Mouse (Mus musculus) liver (tissue): Measurements from ENCODE around the gene Mif4gd.
"Not testable (repeated sequence)": the region's sequence is repeated elsewhere in the genome, so short reads cannot be mapped to it uniquely, and the experiment has no call there.

Source experiments
- DNase-seq: peaks from one replicate; pipeline ENCODE4 v3.0.0-alpha.2; 2020; ENCODE audit warnings: mixed read lengths

Mif4gd gene

GRCm38 (mm10) chr11:115612410-115613137 lies at the start of gene Mif4gd:
Gene Mif4gd (minus strand): TSS chr11:115612969.
- DNase-seq = peak; percentile 96

DNA sequence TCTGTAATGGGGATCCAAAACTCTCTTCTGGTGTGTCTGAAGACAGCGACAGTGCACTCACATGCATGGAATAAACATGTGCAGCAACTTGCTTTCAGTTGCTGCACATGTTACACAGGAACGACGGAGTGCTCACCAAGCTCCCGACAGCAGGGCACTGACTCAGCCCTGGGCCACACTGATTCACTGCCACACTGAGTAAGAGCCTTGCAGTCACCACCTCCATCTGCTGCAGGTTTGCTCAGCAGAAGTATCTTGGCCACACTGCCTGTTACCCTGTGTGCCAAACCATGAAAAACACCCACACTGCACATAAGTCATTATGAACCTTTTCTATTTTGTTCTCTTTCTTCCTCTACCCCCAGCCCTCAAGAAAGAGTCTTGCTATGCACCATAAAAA lies 47.6 kb upstream of the Mif4gd start:
- no peak for DNase-seq

DNA sequence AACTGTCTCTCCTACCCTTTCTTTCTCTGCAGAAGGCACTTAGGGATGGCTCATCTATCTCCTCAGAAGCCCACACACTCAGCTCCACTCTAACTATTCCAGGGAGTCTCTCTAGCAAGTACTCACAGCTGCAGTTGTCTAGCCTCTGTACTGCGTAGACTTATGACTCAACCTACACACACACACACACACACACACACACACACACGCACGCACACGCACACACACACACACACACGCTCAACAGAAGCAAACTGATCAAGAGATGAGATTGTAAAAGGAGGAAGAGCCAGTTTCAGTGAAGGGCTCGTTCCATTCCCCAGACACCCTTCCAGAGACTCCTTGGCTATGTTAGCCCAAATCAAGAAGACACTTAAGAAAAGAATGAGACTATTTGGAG lies 45.8 kb upstream of the Mif4gd start:
- no peak for DNase-seq

DNA sequence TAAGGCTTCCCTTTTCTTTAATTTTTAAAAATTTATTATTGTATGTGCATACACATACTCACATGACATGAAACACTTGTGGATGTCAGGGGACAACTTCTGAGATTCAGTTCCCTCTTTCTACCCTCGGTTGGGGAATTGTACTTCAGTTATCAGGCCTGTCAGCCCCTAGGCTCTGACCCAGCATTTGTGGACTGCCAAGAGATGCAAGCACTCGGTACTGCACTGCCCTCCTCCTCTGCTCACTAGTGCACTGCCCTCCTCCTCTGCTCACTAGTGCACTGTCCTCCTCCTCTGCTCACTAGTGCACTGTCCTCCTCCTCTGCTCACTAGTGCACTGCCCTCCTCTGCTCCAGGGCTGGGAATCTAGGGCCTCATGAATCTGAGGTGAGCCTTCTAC lies 41.4 kb upstream of the Mif4gd start:
- DNase-seq = no peak

DNA sequence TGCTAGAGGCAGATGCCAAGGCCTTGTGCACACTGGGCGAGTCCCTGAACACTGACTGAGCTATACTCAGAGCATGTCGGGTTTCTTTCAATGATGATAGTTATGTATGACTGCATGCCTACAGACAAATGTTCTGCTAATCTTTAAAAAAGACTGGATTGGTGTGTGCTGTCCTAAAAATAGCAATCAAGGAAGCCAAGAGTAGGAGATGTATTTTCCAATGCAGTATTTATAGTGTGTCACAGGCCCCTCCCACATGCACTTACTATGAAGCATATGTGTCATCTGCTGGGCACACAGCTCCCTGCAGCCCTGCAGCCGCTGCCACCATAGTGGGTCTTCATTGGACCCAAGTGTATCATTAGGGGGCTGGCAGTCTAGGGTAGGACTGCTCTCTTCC lies 40.4 kb upstream of the Mif4gd start:
- DNase-seq = no peak

DNA sequence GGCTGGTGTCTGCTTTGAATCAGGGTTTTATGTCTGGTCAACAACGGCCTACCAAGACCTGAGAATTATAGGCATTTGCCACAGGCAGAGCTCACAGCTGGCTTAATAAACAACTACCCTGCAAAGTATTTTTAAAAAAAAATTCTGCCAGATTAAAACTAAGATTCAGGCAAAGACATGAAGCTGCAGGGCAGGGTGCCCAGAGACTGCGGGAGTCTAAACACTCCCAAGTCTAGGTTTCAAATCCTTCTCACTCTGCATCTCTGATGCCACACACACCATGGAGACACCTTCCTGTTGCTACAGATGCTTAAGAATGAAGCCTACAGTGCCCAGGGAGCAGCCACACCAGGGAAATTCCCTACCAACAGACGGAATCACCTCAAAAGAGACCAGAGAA lies 38.9 kb upstream of the Mif4gd start:
- DNase-seq = no peak

GRCm38 (mm10) chr11:115649706-115650105 lies 36.9 kb upstream of the Mif4gd start:
- DNase-seq = no peak

GRCm38 (mm10) chr11:115647459-115647858 lies 34.7 kb upstream of the Mif4gd start:
- peak; percentile 41 for DNase-seq

DNA sequence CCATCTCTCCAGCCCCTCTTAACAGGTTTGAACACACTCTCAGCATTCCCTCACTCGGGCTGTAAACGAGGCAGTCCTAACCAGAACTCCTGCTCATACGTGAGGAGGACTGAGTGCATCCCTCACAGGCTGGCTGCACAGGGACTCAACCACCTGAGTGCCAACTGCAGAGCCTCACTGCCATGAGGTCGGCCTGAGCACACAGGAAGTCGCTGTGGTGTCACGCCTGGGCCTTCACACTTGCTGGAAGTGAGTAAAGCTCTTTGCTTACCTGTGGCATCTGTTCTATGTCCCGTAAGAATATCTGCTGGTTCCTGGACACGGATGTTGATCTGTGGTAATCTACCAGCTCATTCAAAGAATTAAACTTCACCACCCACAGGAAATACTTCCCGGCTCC lies 33.7 kb upstream of the Mif4gd start:
- no peak for DNase-seq

DNA sequence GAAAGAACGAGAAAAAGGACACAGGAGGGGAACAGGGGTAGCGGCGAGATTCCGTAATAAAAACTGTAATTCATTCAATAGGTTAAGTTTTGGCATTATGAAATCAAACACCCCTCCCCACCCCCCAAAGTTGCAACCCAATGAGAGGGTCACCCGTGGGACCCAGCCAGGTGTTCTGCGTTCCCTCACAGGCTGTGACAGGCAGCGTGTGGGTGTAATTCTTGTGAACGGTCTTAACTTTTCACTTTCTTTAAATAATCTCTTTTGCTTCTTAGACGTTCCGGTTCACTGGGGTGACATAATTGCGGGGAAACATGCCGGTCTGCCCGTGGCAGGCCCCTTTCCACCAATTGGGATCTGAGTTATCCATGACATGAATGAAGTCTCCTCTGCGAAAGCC lies 32.7 kb upstream of the Mif4gd start:
- DNase-seq = not testable (repeated sequence)

- no peak for DNase-seq
Measured at GRCm38 (mm10) chr11:115644308-115644707, 31.5 kb upstream of the Mif4gd start.

DNA sequence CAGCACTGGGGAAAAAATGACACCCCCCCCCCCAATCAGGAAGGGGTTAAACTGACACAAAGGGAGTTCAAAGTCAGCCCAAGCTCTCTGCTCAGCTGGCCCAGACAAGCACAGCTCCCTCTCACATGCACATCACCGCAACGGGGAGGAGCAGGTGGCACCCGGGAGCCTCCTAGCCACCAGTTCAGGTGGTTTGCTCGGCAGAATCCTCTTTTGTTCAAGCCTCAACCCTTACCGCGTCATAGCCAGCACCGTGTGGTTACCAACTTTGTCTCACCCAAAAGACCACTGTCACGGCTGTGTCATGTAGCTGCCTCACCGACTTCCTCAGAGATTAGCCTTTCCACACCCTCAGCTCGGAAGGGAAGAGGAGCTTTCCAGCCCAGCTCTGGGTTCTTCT lies 30.5 kb upstream of the Mif4gd start:
- no peak for DNase-seq

GRCm38 (mm10) chr11:115642705-115643104 lies 29.9 kb upstream of the Mif4gd start:
- no peak for DNase-seq

- no peak for DNase-seq
Measured at GRCm38 (mm10) chr11:115641664-115642036, 28.9 kb upstream of the Mif4gd start.

DNA sequence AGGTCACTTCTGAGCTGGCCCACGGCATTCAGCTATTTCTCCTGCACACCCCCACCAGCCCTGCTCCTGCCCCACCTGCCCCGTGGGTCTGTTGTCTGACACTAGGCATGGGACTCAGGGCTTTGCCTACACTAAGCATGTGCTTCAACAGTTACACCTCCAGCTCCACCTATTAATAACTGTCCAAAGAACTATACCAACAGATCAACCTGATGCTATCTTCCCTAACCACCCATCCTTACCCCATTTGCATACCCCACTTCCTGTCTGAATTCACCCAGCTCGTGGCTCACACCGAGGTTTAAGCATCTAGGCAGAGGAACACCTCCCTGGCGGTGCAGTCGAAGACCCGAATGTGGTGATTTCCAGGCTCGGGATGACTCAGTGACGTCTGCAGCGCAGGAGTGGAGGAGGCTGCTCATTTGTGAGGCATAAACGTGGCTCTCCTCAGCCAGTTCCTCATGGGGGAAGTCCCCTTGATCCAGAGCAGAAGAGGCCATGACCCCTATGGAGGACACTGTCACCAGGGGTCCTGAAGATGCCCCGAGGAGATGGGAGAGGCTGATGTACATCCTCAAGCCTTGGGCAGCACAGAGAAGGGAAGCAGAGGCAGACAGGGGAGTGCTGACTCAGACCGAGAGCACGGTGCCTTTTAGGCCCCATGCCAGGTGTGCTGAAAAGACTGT lies 28.4 kb upstream of the Mif4gd start:
- no peak for DNase-seq

DNA sequence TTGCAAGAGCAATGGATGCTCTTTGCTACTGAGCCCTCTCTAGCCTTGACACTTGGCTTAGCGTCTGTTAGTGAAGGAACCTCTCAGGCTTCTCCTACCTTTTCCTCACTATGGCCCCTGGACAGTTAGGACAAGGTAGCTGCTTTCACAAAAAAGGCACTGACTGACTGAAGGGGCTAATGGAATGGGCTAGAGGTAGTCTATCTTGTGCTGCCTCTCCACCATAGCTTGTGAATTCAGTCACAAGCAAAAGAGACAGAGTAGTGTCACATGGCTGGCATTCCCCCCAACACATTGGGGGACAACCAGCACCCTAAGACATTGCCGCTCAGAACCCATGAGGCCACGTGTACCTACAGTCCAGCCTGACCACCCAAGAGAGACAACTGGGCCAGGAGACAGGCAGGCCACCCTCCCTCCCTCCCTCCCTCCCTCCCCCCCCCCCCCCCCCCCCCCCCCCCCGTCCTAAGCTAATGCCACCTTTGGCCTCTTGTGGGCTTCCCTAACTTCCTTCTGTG lies 27.6 kb upstream of the Mif4gd start:
- DNase-seq = no peak

DNA sequence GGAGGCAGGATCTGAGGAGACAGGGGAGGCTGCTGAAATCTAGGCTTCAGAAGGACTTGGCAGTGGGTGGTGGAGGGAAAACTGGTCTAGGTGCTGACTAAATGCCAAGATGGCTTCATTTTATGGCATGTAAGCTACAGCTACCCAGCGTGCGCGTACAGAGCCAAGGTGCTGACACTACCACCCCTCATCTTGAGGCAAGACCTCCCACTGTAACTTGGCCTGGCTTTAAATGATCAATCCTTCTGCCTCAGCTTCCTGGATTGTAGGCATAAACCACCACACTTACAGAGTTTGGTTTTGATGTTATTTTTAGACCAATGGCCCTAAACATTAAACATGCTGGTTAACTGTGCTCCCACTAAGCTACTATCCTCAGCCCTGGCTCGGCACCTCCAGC lies 26.8 kb upstream of the Mif4gd start:
- no peak for DNase-seq

- no peak for DNase-seq
Measured at GRCm38 (mm10) chr11:115638498-115639409, 26.0 kb upstream of the Mif4gd start.

DNA sequence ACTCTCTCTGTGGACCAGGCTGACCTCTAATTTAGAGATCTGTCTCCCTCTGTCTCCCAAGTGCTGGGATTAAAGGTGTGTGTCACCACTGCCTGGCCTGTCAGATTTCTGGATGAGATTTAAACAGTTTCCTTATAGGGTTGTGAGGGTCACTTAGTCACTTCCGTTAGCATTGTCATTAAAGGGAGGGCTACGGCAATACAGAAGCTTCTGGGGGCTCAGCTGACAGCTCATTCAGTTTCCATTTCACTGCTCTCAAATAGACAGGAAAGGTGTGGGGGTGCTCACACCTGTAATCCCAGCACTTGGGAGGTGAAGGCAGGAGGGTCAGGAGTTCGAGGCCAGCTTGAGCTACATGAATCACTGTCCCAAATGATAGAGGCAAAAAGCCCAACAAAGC lies 24.2 kb upstream of the Mif4gd start:
- DNase-seq = no peak

GRCm38 (mm10) chr11:115635484-115635883 lies 22.7 kb upstream of the Mif4gd start:
- DNase-seq = no peak

- no peak for DNase-seq
Measured at GRCm38 (mm10) chr11:115635041-115635440, 22.3 kb upstream of the Mif4gd start.

- no peak for DNase-seq
Measured at GRCm38 (mm10) chr11:115634109-115634508, 21.3 kb upstream of the Mif4gd start.

GRCm38 (mm10) chr11:115632862-115633261 lies 20.1 kb upstream of the Mif4gd start:
- no peak for DNase-seq
